Mouse (Mus musculus) intestine, embryonic 16.5 days (tissue): ENCODE results near the gene Dad1. TPM values are rescaled to one million over a fixed set of nuclear protein-coding genes. Genes with fewer than 3 reads are reported as not detected.

ENCODE experiments used
- ATAC-seq: fragments of 200-750 bp; cut with Nextera tagmentation; 2 replicates; pipeline ENCODE4 v1.8.0; 2017; ENCODE audit warnings: moderate TSS enrichment, moderate library complexity
- H3K27ac ChIP-seq: fragments of 300-500 bp; sonication (generic); 2 replicates; pipeline ENCODE4 v1.5.1; 2014; ENCODE audit warnings: mild to moderate bottlenecking, low read length
- H3K27me3 ChIP-seq: fragments of 300-500 bp; sonication (generic); replicated peaks from 2 replicates; pipeline ENCODE4 v1.6.1; 2014; ENCODE audit warnings: low read length, control low read depth, mixed read lengths; ENCODE audit not compliant: control insufficient read depth, insufficient read depth
- H3K36me3 ChIP-seq: fragments of 300-500 bp; sonication (generic); 2 replicates; pipeline ENCODE4 v1.6.1; 2014; ENCODE audit warnings: low read length, control low read depth; ENCODE audit not compliant: control insufficient read depth, insufficient read depth
- H3K4me1 ChIP-seq: fragments of 300-500 bp; sonication (generic); 2 replicates; pipeline ENCODE4 v1.6.1; 2014; ENCODE audit warnings: low read length, control low read depth, mixed read lengths; ENCODE audit not compliant: control insufficient read depth, insufficient read depth
- H3K4me2 ChIP-seq: fragments of 300-500 bp; sonication (generic); 2 replicates; pipeline ENCODE4 v1.6.1; 2014; ENCODE audit warnings: low read depth, low read length, control low read depth
- H3K4me3 ChIP-seq: fragments of 300-500 bp; sonication (generic); 2 replicates; pipeline ENCODE4 v1.5.1; 2014; ENCODE audit warnings: mild to moderate bottlenecking, low read length
- H3K9ac ChIP-seq: fragments of 300-500 bp; sonication (generic); 2 replicates; pipeline ENCODE4 v1.6.1; 2014; ENCODE audit warnings: low read depth, low read length
- H3K9me3 ChIP-seq: fragments of 300-500 bp; sonication (generic); 2 replicates; pipeline ENCODE4 v1.6.1; 2016; ENCODE audit warnings: low read length, control low read depth; ENCODE audit not compliant: control insufficient read depth
- WGBS: fragments of 180-500 bp; shearing (Covaris S2); extraction: QIAGEN DNeasy Blood & Tissue Kit; methylation state at CpG from one replicate; pipeline ENCODE4 v1.1.7; 2014; 5-methylcytosine and 5-hydroxymethylcytosine counted together
- polyA plus RNA-seq: library from polyadenylated mRNA; unstranded; fragments of >200 nt; fragmentation: Nextera tagmentation; extraction: Ambion mirVana; gene quantifications from 2 replicates; pipeline ENCODE4 v1.2.1, GENCODE M21; 2015

Gene Dad1
- polyA plus RNA-seq, 1 experiment from 2014 or later: 514 TPM

DNA sequence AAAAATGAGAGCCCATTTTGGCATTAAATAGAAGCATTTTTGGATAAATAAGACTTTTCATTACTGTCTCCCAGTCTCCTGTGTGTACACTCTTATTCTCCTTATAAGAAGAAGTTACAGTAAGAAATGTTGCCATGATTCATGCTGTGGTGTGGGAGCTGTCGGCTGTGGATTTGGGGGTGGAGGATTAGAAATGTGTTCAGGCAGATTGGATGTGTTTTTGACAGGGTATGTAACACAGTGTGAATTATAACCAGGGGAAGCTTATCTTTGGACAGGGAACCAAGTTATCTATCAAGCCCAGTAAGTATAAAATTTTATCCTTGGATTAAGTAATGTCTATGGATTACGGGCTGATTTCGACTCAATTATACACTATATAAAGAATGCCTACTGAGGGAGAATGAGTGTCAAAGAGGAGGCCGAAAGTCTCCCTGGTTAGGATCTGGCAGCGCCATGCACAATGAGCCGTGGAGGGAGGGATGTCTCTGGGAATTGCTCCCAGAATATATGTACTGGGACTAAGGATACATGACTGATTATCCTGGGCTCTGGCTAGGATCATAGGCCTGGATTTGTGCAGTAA is 58.0 kb downstream of the Dad1 start:
- Histone ChIP-seq H3K27ac (no peak overlapping the region), H3K9ac (no peak overlapping the region), H3K4me1 (peaks cover 6% of the 10 kb centered on the region), H3K27me3 (no peaks in the 10 kb centered on the region), H3K4me3 (no peak overlapping the region), H3K9me3 (no peaks in the 10 kb centered on the region), H3K36me3 (no peaks in the 10 kb centered on the region), H3K4me2 (no peak overlapping the region)
- WGBS: 67% methylated on average over 6 of the region's 6 CpGs
- ATAC-seq: peak; percentile 26; the same call in 1 of the 2 replicates

DNA sequence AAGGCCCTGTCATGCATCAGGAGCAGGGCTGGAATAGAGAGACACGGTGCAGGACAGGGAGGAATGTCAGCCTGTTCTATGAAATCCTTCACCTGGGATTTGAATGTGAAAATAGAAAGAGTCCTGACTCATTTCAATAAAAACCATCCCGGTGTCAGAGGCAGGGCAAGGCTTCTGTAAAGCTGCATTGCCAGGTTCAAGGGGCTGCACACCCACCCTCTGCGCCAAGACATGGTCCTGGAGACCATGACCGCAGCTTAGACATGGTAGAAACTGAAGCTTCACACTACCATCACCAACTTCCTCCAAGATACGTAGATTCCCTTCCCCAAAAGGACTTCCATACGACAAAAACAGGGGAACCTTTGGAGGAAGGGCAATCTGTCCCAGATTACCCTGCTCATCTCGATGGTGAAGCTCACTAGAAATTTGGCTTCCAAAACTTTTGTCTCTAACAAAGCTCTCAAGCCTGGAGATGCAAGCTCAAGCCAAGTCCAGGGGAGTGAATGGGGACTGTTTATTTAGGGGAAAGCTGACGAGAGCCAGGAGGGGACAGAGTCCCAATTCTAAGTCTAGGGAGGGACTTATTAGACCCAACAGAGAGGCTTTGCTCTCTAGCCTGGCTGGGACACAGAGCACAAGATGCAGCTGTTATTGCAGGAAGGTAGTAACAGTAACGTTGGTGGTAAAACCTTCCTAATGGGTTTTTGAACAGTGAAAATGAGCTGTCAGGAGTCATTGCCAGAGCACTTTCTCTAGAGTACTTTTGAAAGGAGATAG is 60.4 kb downstream of the Dad1 start:
- no peak for ATAC-seq
- no peaks in the 10 kb centered on the region for H3K27me3 ChIP-seq
- H3K4me2 ChIP-seq: no peak overlapping the region
- H3K4me1 ChIP-seq: peaks cover 18% of the 10 kb centered on the region
- H3K9ac ChIP-seq: peak overlapping the region; percentile 7; the same call in 1 of the 2 replicates
- no peaks in the 10 kb centered on the region for H3K36me3 ChIP-seq
- H3K27ac ChIP-seq: no peak overlapping the region
- 71% methylated on average over 9 of the region's 9 CpGs for WGBS
- H3K9me3 ChIP-seq: no peaks in the 10 kb centered on the region
- no peak overlapping the region for H3K4me3 ChIP-seq

DNA sequence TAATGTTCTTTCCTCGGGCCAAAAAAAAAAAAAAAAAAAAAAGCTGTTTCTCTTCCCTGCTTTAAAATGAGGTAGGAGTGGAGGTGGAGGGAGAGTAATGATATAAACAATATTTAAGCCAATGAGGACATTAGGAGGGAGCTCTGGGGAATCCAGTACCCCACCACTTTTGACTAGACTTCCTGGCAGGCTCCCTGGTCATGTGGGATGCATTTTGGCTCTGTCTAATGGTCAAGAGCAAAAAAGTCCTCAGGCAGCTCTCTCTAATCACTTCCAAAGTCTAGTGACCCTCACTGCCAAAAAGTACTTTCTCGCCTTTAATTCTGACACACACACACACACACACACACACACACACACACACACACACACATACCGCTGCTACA is 61.4 kb downstream of the Dad1 start:
- 48% methylated on average over 3 of the region's 3 CpGs for WGBS
- Histone ChIP-seq H3K4me3 (no peak overlapping the region), H3K27ac (no peak overlapping the region), H3K36me3 (no peaks in the 10 kb centered on the region), H3K9me3 (no peaks in the 10 kb centered on the region), H3K4me1 (peaks cover 18% of the 10 kb centered on the region), H3K9ac (no peak overlapping the region), H3K27me3 (no peaks in the 10 kb centered on the region), H3K4me2 (no peak overlapping the region)
- peak; percentile 49 for ATAC-seq

DNA sequence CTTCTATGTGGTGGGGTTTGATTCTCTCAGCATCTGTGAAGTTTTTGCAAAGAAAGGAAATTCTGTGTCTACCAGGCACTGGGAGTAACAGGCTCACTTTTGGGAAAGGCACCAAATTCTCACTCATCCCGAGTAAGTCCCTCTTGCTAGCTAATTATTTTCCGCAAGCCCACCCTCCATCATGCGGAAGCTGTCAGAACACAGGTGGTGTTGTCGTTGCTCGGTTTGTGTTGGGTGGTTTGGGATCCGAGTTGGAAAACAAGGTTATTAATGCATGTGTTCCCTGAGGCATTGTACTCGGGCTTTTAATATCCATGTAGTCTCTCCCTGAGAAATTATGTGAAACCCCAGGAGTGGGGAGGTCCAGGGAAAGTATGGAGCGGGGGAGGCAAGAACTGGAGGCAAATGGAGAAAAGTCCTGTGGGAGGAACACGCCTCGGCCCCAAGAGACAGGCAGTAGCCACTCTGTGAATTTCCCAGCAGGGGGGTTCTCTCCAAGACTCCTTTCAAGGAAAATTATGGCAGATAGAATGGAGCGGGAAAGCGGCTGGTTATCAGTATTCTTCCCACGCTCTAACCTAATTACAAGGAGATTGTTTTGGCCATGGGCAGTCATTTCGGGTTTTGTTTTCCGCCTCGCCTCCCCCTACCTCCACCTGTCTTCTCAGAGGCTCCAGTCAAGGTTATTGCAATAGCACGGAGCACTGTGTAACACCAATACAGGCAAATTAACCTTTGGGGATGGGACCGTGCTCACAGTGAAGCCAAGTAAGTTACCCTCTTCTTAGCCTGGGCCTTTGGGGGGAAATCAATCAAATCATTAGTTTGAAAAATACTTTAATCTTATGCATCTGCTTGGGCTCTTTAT is 62.1 kb downstream of the Dad1 start:
- Histone ChIP-seq H3K4me3 (no peak overlapping the region), H3K27ac (peak overlapping the region; percentile 16; the same call in 1 of the 2 replicates), H3K9ac (no peak overlapping the region), H3K4me1 (peaks cover 18% of the 10 kb centered on the region), H3K4me2 (no peak overlapping the region), H3K9me3 (no peaks in the 10 kb centered on the region), H3K27me3 (no peaks in the 10 kb centered on the region), H3K36me3 (no peaks in the 10 kb centered on the region)
- WGBS: 68% methylated on average over 18 of the region's 18 CpGs
- peak; percentile 17; the same call in 1 of the 2 replicates for ATAC-seq

DNA sequence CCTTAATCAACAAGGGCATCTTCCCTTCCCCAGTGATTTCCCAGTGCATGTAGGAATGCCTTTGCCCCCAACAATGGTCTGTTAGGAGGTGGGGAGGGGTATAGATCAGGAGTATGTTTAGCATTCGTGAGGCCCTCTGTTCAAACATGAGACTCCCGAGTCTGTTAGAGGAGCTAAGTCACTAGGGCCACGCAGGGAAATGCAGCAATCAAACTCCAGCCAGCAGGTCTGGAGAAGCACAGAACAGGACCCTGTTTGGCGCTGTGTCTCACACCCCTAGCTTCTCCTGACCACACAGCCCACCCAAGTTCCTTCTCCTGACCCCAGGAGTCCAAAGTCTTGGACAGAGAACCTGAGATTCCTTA is 62.9 kb downstream of the Dad1 start:
- WGBS: 30% methylated on average over 4 of the region's 4 CpGs
- Histone ChIP-seq H3K9me3 (no peaks in the 10 kb centered on the region), H3K4me1 (peaks cover 18% of the 10 kb centered on the region), H3K4me3 (no peak overlapping the region), H3K36me3 (no peaks in the 10 kb centered on the region), H3K9ac (no peak overlapping the region), H3K27me3 (no peaks in the 10 kb centered on the region), H3K4me2 (0 out of 2 replicates have a peak overlapping the region, but pooled peaks have one; percentile 14), H3K27ac (peak overlapping the region; percentile 67)
- ATAC-seq: peak; percentile 34

DNA sequence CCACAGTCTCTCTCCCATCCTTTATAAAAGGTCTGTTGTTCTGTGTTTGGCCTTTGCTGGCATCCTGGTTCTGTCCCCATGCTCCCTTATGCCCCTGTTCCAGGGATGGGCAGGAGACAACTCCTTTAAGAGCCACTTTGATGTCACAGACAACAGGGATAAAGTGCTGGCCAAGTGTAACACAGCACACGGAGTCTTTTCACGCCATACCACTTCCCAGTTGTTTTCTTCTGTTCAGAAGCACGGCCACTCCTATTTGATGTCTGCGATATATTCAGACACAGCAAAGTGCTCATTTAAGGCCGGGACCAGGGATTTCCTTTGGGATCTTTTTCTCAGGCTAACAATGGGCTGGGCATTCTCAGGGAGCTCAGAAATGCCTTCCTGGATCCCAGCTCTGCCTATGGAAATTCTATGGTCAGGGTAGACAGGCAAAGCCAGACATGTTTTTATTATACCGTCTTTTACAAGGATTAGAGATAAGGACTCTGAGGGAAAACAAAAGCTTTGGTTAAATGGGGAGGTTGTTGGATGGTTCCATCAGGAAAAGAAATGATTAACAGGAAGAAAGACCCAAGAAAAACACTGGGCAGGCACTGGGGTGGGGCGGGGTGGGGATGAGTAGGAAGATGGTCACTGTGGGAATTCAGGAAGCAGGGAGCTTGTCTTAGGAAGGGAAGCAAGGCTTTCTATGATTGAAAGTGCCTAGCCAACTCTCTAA is 63.4 kb downstream of the Dad1 start:
- peaks cover 18% of the 10 kb centered on the region for H3K4me1 ChIP-seq
- H3K27me3 ChIP-seq: no peaks in the 10 kb centered on the region
- 0 out of 2 replicates have a peak overlapping the region, but pooled peaks have one; percentile 14 for H3K4me2 ChIP-seq
- peak; percentile 69 for ATAC-seq
- H3K36me3 ChIP-seq: no peaks in the 10 kb centered on the region
- 31% methylated on average over 7 of the region's 7 CpGs for WGBS
- H3K9ac ChIP-seq: no peak overlapping the region
- no peaks in the 10 kb centered on the region for H3K9me3 ChIP-seq
- peak overlapping the region; percentile 67 for H3K27ac ChIP-seq
- H3K4me3 ChIP-seq: no peak overlapping the region

DNA sequence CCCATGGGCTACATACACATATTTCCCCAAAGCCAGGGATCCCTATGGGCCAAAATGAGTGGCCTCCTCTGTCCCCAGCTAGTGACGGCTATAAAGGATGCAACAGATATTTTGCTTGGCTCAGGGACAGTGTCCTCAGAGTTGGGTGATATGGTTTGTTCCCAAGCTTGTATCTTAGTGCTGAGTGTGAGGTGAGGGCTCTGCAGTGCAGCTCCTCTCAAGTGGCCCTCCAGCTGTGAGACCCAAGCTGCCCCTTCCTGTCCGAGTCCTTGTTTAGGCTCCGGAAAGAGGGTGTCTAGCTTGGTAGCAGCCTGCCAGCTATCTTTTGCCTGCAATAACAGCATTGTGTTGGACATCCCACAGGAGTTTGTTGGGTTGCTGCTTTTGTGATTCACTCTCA is 64.6 kb downstream of the Dad1 start:
- peaks cover 23% of the 10 kb centered on the region for H3K4me1 ChIP-seq
- H3K4me2 ChIP-seq: no peak overlapping the region
- H3K9me3 ChIP-seq: no peaks in the 10 kb centered on the region
- ATAC-seq: no peak
- 82% methylated on average over 3 of the region's 3 CpGs for WGBS
- no peaks in the 10 kb centered on the region for H3K27me3 ChIP-seq
- no peaks in the 10 kb centered on the region for H3K36me3 ChIP-seq
- no peak overlapping the region for H3K4me3 ChIP-seq
- H3K27ac ChIP-seq: no peak overlapping the region
- no peak overlapping the region for H3K9ac ChIP-seq

DNA sequence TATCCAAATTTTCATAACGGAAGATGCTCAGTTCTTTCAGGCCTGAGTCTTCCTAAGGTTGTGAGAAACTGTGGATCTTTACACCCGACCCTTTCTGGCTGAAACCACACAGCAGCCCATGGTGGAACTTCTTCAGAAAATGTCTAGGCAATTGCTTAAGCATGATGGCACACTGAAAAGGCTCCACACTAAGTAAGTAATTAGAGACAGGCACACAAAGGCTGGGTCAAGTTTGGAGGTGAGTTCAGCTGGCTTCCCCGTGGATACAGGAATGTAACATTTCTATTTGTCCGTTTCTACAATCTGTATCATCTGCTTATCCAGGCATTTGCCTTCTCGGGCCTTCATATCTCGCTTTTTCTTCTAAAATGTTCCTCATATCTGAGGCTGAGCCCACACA is 66.7 kb downstream of the Dad1 start:
- Histone ChIP-seq H3K36me3 (no peaks in the 10 kb centered on the region), H3K9me3 (no peaks in the 10 kb centered on the region), H3K4me2 (no peak overlapping the region), H3K4me3 (no peak overlapping the region), H3K27me3 (no peaks in the 10 kb centered on the region), H3K27ac (no peak overlapping the region), H3K4me1 (peaks cover 25% of the 10 kb centered on the region), H3K9ac (no peak overlapping the region)
- 71% methylated on average over 6 of the region's 6 CpGs for WGBS
- no peak for ATAC-seq
